In the genomic region with DNA sequence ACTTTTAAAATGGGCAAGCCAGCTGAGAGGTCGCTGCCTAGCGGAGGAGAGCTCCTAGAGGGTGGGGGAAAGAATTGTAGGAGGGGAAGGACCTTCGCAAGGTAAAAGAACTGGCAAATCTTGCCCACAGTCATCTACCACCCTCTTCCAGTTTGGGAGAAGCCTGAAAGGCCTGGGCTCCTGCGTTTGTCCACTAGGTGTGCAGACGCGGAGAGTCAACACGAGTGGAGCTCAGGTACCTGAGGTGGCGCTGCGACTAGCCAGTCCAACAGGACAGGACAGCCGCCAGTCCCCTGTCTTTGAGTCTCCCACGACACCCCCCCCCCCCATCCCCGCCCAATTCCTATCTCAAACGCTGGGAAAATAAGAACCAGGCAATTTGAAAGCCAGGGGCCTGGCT, we compare ENCODE assay signal across 9 mouse cellular contexts. TPM values are rescaled to one million over a fixed set of nuclear protein-coding genes. Genes with fewer than 3 reads are reported as not detected.
A peak's percentile ranks its signal among the peaks of the same experiment; 100 is the strongest.
DNase-seq lines count a peak whose midpoint lies in the region; ATAC-seq and TF ChIP-seq lines count a peak whose summit lies in the region.
"Had no signal": no experiment of that assay in that cellular context is flagged by ENCODE, and none has a peak within 500 bp of the region (broad histone marks: within the 10 kb centered on the region; RNA-seq: fewer than 3 reads in every experiment).

No protein-coding gene starts in this region.

- no peaks in the 10 kb centered on the region for H3K79me2 ChIP-seq in heart, adult 2 months (replicated peaks; ENCODE audit: control insufficient read depth, insufficient read depth, low read length)

- WGBS in heart, adult 2 months: 5% methylated on average over 13 of the region's 13 CpGs
- WGBS in forebrain, postnatal 0 days: 2% methylated on average over 12 of the region's 13 CpGs
- WGBS in limb, embryonic 10.5 days: under 1% methylated on average over 13 of the region's 13 CpGs
- WGBS in neural tube, embryonic 12.5 days: 5% methylated on average over 13 of the region's 13 CpGs

- intact Hi-C loops in heart, adult 2 months (cut with DNase I): loop anchor here (5.0 kb wide), 1 partner anchor 673 kb away; no protein-coding TSS in a partner anchor
- intact Hi-C loops in heart, postnatal 36 days (cut with DNase I): no loop called here

- TF ChIP-seq CTCF in heart, adult 2 months (IDR thresholded peaks at IDR 0.05): peak; percentile 25
- peak; percentile 23; the same call in 1 of the 2 replicates for TF ChIP-seq CTCF in forebrain, postnatal 0 days (IDR thresholded peaks at IDR 0.05; ENCODE audit: low read depth)

- H3K9me3 ChIP-seq in forebrain, postnatal 0 days (ENCODE audit: low read length): no peaks in the 10 kb centered on the region
- no peaks in the 10 kb centered on the region for H3K9me3 ChIP-seq in limb, embryonic 10.5 days (replicated peaks)
- no peaks in the 10 kb centered on the region for H3K9me3 ChIP-seq in neural tube, embryonic 12.5 days

- ATAC-seq in forebrain, postnatal 0 days: no peak
- no peak for ATAC-seq in neural tube, embryonic 12.5 days (ENCODE audit: low FRiP score, low read depth)

- no peak overlapping the region for H3K4me2 ChIP-seq in forebrain, postnatal 0 days (ENCODE audit: low read depth)
- H3K4me2 ChIP-seq in neural tube, embryonic 12.5 days (replicated peaks): peak overlapping the region; percentile 76

- H3K27me3 ChIP-seq in heart, adult 2 months (ENCODE audit: control insufficient read depth, insufficient read depth, low read length): peaks cover 13% of the 10 kb centered on the region; the same call in 1 of the 2 replicates
- peaks cover 92% of the 10 kb centered on the region for H3K27me3 ChIP-seq in forebrain, postnatal 0 days (ENCODE audit: insufficient read depth, low read length)
- H3K27me3 ChIP-seq in limb, embryonic 10.5 days (ENCODE audit: low read depth, poor library complexity, severe bottlenecking): peaks cover 98% of the 10 kb centered on the region
- H3K27me3 ChIP-seq in neural tube, embryonic 12.5 days (replicated peaks): peaks cover 81% of the 10 kb centered on the region

- no peak for DNase-seq in heart, adult 2 months
- DNase-seq in heart, postnatal 36 days: no peak
- peak; percentile 12 for DNase-seq in forebrain, postnatal 0 days
- DNase-seq in limb, embryonic 10.5 days (ENCODE audit: low spot score): peak; percentile 55
- no peak for DNase-seq in left cerebral cortex, adult 9 months (ENCODE audit: low spot score in 2 of 2)
- DNase-seq in left cerebral cortex, adult 8-10 months (ENCODE audit: low spot score in 2 of 2): no peak
- no peak for DNase-seq in cerebellum, adult 11-12 months

- H3K9ac ChIP-seq in heart, adult 2 months (ENCODE audit: low read depth, low read length): no peak overlapping the region
- H3K9ac ChIP-seq in forebrain, postnatal 0 days: no peak overlapping the region
- no peak overlapping the region for H3K9ac ChIP-seq in neural tube, embryonic 12.5 days

- TF ChIP-seq POLR2A in heart, adult 2 months (IDR thresholded peaks at IDR 0.05; ENCODE audit: insufficient read depth, low read depth, low read length): no peak

- no peaks in the 10 kb centered on the region for H3K4me1 ChIP-seq in heart, adult 2 months (ENCODE audit: control insufficient read depth, insufficient read depth, low read length)
- no peaks in the 10 kb centered on the region for H3K4me1 ChIP-seq in forebrain, postnatal 0 days (ENCODE audit: insufficient read depth)
- peaks cover 39% of the 10 kb centered on the region for H3K4me1 ChIP-seq in limb, embryonic 10.5 days
- peaks cover 28% of the 10 kb centered on the region for H3K4me1 ChIP-seq in neural tube, embryonic 12.5 days

- H3K4me3 ChIP-seq in heart, adult 2 months: no peak overlapping the region
- H3K4me3 ChIP-seq in forebrain, postnatal 0 days (ENCODE audit: low read depth, low read length): no peak overlapping the region
- 0 out of 2 replicates have a peak overlapping the region, but pooled peaks have one; percentile 56 for H3K4me3 ChIP-seq in limb, embryonic 10.5 days
- 0 out of 2 replicates have a peak overlapping the region, but pooled peaks have one; percentile 65 for H3K4me3 ChIP-seq in neural tube, embryonic 12.5 days

- TF ChIP-seq EP300 in heart, adult 2 months (IDR thresholded peaks at IDR 0.05; ENCODE audit: insufficient read depth, low read depth, low read length): no peak

- H3K36me3 ChIP-seq in heart, adult 2 months (ENCODE audit: control insufficient read depth, insufficient read depth, low read length): no peaks in the 10 kb centered on the region
- H3K36me3 ChIP-seq in forebrain, postnatal 0 days (ENCODE audit: insufficient read depth): no peaks in the 10 kb centered on the region
- no peaks in the 10 kb centered on the region for H3K36me3 ChIP-seq in limb, embryonic 10.5 days
- H3K36me3 ChIP-seq in neural tube, embryonic 12.5 days: no peaks in the 10 kb centered on the region

- no peak overlapping the region for H3K27ac ChIP-seq in heart, adult 2 months
- H3K27ac ChIP-seq in forebrain, postnatal 0 days (ENCODE audit: low read depth, low read length): no peak overlapping the region
- H3K27ac ChIP-seq in limb, embryonic 10.5 days: no peak overlapping the region
- no peak overlapping the region for H3K27ac ChIP-seq in neural tube, embryonic 12.5 days

RNA-seq across cellular contexts. Expression of a gene that starts 0.8 kb away (rescaled TPM):
- total RNA-seq in heart, adult 2 months (2021): 1 to 10 TPM; 5.2 to 6.9 TPM
- 5.6 and 7.1 TPM in 2 replicates for polyA plus RNA-seq in heart, adult 2 months (2012; rRNA removed)
- total RNA-seq in heart, postnatal 36 days (2021): 1 to 10 TPM; 5.0 to 8.9 TPM
- 4.8 and 6.5 TPM in 2 replicates for total RNA-seq in forebrain, postnatal 0 days (2014; rRNA removed)
- 0.87 and 0.96 TPM in 2 replicates for polyA plus RNA-seq in forebrain, postnatal 0 days (2015; fragmentation: Nextera tagmentation; extraction: Ambion mirVana)
- polyA plus RNA-seq in limb, embryonic 10.5 days (2016; fragmentation: Nextera tagmentation; extraction: Ambion mirVana): not detected in 2 replicates
- 5.0 and 6.9 TPM in 2 replicates for polyA plus RNA-seq in neural tube, embryonic 12.5 days (2016; fragmentation: Nextera tagmentation; extraction: Ambion mirVana)
- under 1 TPM; 0.27 to 0.93 (median 0.60) TPM for total RNA-seq in left cerebral cortex, adult 8-10 months (2022)
- total RNA-seq: neutrophil, adult 5-6 weeks had no signal

Comparison
In these comparisons a context has a peak if more than half of its experiments do, and no peak if none do; other contexts are left out.
1. DNase-seq: peak in forebrain, postnatal 0 days (single experiment) and limb, embryonic 10.5 days (single experiment); none in heart, adult 2 months (0 of 2), heart, postnatal 36 days (0 of 2), left cerebral cortex, adult 9 months (0 of 2), left cerebral cortex, adult 8-10 months (0 of 2) and cerebellum, adult 11-12 months (single experiment).
2. H3K4me3 ChIP-seq: peak in limb, embryonic 10.5 days (single experiment) and neural tube, embryonic 12.5 days (single experiment); none in heart, adult 2 months (single experiment) and forebrain, postnatal 0 days (single experiment).